Mouse (Mus musculus) megakaryocyte, embryonic 14.5 days (primary cell): ENCODE measurements around the gene Junb.

Experiments
- FLI1 ChIP-seq: IDR thresholded peaks from 2 replicates; pipeline ENCODE4 v1.6.1; 2012; ENCODE audit warnings: low read length, inconsistent platforms, mixed read lengths
- GATA1 ChIP-seq: IDR thresholded peaks from 3 replicates; pipeline ENCODE4 v1.6.1; 2012; ENCODE audit warnings: mixed read lengths, low read length, inconsistent platforms, borderline replicate concordance

- TF ChIP-seq GATA1: no peak
- no peak for TF ChIP-seq FLI1
Observed at GRCm38 (mm10) chr8:84935489-84935888, 43.0 kb downstream of the Junb start.
